Mouse (Mus musculus): ENCODE data around the gene Prdm16. TPM values are rescaled to one million over a fixed set of nuclear protein-coding genes. Genes with fewer than 3 reads are reported as not detected.

Prdm16 gene
- 1 to 10 TPM; 2.2 to 3.0 TPM for total RNA-seq (2021)
- long read RNA-seq, experiment 1, partial matches to known transcripts, result 1 of 5 reads
- long read RNA-seq, experiment 1, other reads (novel, unspliced or antisense), result 4 of 5 reads
- long read RNA-seq, experiment 2, result 0 reads

DNA sequence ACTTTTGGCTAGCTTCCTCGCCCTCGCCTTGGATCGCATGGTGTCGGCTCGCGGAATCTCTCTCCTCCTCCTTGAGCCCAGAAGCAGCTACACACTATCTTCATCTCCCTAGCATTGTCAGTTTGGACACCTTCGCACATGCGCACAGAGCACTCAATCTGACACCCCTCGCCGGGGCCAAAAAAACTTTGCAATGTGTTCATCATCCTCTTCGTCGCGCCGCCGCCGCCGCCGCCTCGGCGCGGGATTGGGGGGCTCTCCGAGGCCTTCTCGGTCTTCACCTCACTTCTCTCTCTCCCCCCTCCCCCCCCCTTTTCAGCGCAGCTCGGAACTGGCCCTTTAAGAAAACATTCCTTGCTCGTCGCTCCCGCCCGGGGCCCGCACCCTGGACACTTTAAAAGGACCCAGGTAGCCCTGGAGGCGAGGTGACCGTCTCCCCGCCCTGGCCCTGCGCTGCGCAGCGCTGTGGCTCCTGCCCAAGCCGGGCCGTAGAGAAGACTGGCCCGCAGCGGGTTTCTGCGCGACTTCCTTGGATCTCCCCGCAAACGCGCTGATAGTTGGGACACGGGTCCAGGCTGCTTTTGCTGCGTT is at the start of gene Prdm16:
TSS of gene Prdm16 (minus strand) at position 153 of the 591 bp plus-strand sequence.
- Histone ChIP-seq H3K27ac (peak within 1 kb of the TSS; percentile 81), H3K4me3 (peak within 1 kb of the TSS; percentile 81)
- peak; percentile 53 for DNase-seq
- TF ChIP-seq CTCF (IDR thresholded peaks at IDR 0.05), result no peak
- intact Hi-C loops (cut with DNase I), result loop anchor here (1.0 kb wide), 1 partner anchor 188 kb away; no protein-coding TSS in a partner anchor

DNA sequence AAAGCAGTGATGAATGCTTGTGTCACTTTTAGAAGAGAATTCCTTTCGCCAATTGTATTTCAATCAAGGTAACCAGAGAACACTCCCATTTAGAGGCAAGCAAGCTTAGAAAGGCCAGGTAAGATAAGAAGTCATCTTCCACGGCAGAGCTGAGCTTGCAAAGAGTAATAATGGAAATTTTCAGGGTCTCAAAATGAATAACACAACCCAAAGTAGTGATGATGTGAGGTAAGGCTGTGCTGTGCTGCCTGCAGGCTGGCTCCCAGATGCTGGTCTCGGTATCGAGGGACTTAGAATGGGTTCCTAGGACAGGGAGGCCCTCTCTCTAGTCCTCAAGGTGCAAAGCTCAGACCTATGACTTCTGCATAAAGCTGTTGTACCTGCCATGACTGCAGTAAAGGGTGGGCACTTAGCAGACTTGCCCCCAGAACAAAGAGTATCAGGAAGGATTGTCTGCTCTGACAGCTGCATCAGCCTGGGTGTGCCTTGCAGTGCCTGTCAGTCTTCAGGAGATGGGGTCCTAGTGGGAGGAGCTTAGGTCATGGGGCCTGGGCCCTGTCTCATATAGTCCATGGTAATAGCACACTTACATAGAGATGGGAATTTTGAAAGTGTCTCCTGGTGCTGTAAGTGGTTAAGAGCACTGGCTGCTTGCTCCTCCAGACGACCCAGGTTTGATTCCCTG is 46.5 kb upstream of the Prdm16 start:
- intact Hi-C loops (cut with DNase I), result no loop called here
- DNase-seq, result no peak
- Histone ChIP-seq H3K4me3 (no peak overlapping the region), H3K27ac (no peak overlapping the region)
- TF ChIP-seq CTCF (IDR thresholded peaks at IDR 0.05), result no peak

DNA sequence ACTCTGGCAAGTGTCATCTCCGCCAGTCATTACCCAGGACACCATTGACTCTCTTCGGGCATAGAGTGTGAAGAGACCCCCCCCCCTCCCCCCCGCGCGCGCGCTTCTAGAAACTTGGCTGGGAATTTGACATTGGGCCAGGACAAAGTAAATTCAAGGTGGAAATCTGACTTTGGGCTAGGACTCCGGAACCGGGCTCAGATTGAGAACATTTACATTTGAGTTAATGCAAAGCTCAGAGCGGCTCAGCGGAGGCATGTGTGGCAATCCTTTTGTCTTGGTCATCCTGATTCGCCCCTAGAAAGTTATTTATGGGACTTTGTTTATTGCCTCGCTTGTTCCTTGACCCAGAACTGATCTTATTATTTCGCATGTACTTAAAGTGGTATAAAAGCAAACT is 45.6 kb upstream of the Prdm16 start:
- H3K27ac ChIP-seq, result no peak overlapping the region
- intact Hi-C loops (cut with DNase I), result no loop called here
- no peak overlapping the region for H3K4me3 ChIP-seq
- no peak for DNase-seq
- no peak for TF ChIP-seq CTCF (IDR thresholded peaks at IDR 0.05)

DNA sequence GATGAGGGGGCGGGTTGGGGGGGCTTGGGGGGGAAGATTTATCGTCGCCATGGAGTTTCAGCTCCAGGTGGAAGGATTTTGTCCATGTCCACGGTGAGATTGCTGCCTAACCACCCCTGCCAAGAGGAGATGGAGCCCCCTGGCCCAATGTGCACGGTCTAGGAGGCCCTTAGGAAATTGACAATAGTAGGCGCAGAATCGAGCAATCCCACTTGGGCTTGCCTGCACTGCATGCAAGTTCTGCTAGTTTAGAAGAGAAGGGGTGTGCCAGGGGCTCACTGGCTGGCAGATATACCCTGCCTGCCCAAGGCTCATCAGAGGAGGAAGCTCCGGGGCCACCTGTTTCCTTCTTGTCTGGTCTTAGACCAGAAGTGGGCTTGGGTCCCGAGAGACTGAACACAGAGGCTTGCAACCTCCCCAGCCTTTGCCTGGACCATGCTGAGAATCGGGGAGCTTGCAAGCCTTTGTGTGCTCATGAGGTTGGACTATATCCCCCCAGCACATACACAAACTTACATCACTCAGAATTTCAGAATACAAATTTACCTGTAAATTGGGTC is 38.8 kb upstream of the Prdm16 start:
- Histone ChIP-seq H3K4me3 (no peak overlapping the region), H3K27ac (no peak overlapping the region)
- no peak for DNase-seq
- intact Hi-C loops (cut with DNase I), result loop anchor here (2.0 kb wide), 2 partner anchors 227 to 347 kb away; no protein-coding TSS in a partner anchor
- no peak for TF ChIP-seq CTCF (IDR thresholded peaks at IDR 0.05)

DNA sequence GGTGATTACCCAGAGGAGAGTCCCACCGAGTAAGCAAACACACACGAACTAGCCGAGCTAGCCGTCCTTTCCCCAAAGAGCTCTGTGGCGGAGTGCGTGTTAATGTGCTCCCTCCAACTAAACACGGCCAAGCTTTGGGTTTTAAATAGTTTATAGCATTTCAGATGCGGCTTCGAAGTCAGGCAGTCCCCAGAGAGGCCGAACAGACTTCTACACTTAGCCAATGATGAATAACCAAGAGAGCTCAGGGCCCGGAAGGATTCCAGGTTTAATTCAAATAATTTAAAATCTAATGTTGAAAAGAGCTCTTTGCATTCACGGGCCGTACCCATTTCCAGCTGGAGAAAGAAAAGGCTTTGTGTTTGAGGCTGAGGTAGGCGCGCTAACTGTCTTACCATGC is 38.3 kb upstream of the Prdm16 start:
- intact Hi-C loops (cut with DNase I), result loop anchor here (2.0 kb wide), 2 partner anchors 226 to 346 kb away; no protein-coding TSS in a partner anchor
- no peak for TF ChIP-seq CTCF (IDR thresholded peaks at IDR 0.05)
- no peak overlapping the region for H3K27ac ChIP-seq
- no peak for DNase-seq
- no peak overlapping the region for H3K4me3 ChIP-seq

DNA sequence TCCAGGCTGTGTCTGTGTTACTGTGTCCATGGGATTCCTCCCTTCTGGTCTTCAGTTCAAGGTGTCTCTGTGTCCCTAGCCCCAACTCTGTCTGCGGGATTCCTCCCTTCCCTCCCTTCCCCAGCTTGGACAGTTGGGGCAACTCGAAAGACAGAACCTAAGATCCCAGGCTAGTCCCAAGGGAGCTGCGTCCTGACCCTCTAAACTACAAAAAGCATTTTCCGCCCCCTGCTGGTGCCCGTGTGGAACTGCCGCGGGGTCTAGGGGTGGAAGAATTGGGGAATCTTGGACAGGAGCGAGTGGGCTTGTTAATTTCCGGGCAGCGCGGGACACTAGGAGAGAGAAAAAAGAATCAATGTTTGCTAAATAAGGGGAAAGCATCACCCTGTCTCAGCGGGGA is 37.9 kb upstream of the Prdm16 start:
- no peak overlapping the region for H3K27ac ChIP-seq
- TF ChIP-seq CTCF (IDR thresholded peaks at IDR 0.05), result peak; percentile 89; the same call in 1 of the 2 replicates
- intact Hi-C loops (cut with DNase I), result loop anchor here (2.0 kb wide), 2 partner anchors 226 to 346 kb away; no protein-coding TSS in a partner anchor
- peak; percentile 72 for DNase-seq
- no peak overlapping the region for H3K4me3 ChIP-seq

DNA sequence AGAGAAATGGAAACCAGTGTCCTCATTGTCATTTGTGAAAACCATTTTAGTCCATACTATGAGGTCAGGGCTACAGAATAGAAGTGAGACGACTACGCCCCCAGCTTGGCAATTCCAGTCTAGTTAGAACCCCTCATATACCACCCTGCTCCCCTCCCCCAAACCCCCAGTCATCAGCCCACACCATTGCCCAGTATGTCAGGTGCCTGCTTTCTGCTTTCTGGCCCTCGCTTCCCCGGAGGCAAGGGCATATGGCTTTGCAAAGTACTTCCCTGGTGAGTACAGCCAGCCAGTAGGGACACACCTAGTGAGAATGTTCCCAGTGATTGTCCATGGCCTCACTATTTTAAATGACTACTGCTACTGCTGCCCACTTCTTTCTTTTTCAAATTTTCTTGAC is 37.3 kb upstream of the Prdm16 start:
- no peak for TF ChIP-seq CTCF (IDR thresholded peaks at IDR 0.05)
- DNase-seq, result no peak
- intact Hi-C loops (cut with DNase I), result loop anchor here (2.0 kb wide), 2 partner anchors 225 to 345 kb away; no protein-coding TSS in a partner anchor

DNA sequence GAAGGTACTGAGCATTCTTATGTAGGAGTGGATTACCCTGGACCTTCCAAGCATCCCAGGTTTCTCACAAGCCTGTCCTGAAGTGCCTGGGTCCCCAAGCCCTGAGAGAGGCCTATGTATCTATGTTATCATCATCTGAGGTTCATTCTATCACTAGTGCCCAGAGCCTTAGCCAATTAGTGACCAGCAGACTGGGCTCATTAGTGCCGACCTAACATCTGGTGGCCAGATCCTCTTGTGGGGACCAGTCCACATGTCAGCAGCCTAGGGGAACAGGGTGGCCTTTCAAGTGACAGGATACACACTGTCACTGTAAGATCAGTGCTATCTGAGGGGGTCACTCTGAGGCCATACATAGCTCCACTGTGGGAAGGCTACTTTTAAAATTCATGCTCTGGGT is 35.4 kb upstream of the Prdm16 start:
- no peak for DNase-seq
- Histone ChIP-seq H3K4me3 (no peak overlapping the region), H3K27ac (no peak overlapping the region)
- TF ChIP-seq CTCF (IDR thresholded peaks at IDR 0.05), result no peak
- intact Hi-C loops (cut with DNase I), result no loop called here

More for the DNA sequence above, 37.3 kb upstream of the Prdm16 start:
- Histone ChIP-seq H3K4me3 (no peak overlapping the region), H3K27ac (no peak overlapping the region)

DNA sequence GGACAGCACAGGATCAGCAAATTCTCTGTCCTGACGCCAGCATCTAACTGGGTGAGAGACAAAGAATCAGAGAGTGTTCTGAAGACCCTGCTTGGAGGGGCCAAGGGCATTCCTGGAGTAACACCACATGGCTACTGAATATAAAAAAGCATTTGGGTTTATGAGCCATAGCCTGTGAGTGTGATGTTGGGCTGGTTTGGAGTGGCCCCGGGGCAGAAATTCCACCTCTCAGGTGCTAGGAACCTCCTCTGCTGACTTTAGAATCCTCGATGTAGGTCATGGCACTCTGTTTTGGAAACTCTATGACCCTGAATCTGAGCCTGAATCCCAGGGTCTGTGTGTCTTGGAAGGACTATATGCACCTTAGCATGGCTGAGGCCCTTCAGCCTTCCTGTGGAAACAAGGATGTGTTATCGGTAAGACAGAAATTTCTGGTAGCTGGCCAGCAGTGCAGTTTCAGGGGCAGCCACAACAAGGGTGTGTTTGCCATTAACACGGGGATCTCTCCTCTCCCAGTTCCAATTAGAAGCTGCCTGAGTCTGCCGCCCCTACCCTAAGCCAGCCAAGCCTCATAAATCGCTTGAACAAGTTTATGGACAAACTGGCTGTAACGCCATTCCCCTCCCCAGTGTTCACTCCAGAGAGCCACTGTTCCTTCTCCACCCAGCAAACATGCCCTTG is 34.7 kb upstream of the Prdm16 start:
- Histone ChIP-seq H3K27ac (no peak overlapping the region), H3K4me3 (no peak overlapping the region)
- no peak for DNase-seq
- intact Hi-C loops (cut with DNase I), result no loop called here
- no peak for TF ChIP-seq CTCF (IDR thresholded peaks at IDR 0.05)

DNA sequence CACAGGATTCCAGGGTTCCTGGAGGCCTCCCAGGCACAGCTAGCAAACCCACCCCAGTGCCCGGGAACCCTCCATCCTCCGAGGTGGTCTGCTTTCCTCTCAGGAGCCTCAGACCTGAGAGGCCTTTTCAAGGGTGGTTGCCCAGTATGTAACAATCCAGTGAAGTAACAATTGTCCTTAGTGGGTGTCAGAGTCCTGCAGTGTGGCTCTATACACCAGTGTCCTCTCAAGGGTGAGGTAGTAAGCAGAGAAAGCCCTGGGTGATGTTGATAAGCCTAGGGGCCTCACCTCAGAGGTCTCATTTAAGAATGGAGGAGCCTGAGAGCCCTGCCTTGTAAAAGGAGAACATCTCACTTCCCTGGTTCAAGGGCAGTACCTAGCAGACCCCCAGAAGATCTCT is 31.1 kb upstream of the Prdm16 start, which contains the start of gene Actrt2:
TSS of gene Actrt2 (minus strand) at position 101 of the 400 bp plus-strand sequence.
- Histone ChIP-seq H3K4me3 (no peak within 1 kb of the TSS), H3K27ac (no peak within 1 kb of the TSS)
- no peak for DNase-seq
- TF ChIP-seq CTCF (IDR thresholded peaks at IDR 0.05), result no peak
- intact Hi-C loops (cut with DNase I), result no loop called here

DNA sequence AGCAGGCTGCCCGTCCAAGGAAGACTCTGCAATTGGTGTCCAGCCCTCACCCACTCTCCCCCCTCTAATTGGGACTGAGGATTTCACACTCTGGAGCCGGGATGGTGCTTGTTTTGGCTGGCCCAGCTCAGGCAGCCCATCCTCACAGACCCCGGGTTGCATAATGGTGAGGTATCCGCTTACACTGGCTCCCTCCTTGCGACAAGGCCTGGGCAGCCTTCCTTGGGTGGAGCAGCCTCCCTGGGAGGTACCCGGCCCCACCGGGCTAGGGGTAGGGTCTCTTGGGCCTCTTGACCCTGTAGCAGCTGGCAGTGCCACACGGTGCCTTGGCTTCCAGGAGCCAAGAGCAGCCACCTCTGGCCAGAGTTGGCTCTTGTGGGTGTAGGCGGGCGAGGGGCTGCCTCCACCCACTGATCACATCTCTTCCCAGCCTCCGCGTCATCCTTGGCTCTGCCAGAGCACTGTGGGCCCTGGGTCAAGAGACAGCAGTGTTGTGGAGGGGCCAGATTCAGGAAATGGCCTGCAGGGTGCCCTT is 26.1 kb upstream of the Prdm16 start:
- intact Hi-C loops (cut with DNase I), result no loop called here
- DNase-seq, result peak; percentile 61
- H3K4me3 ChIP-seq, result no peak overlapping the region
- no peak overlapping the region for H3K27ac ChIP-seq
- no peak for TF ChIP-seq CTCF (IDR thresholded peaks at IDR 0.05)

DNA sequence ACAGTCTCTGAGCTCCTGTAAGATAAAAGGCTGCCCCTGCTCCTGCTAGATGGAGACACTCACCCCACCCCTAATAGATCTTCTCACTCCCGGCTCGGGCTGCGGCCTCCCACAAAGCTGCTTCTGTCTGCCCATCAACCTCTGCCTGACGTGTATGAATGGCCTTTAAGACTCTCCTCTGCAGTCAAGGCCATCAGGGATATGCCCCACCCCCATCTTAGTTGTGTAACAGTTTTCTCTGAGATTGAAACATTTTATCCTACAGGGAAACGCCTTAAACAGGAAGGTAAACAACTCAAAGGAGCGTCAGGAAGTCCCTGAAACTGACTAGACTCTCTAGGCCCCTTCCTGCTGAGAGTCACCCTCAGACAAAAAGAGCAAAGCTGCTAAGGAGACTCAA is 24.6 kb upstream of the Prdm16 start:
- Histone ChIP-seq H3K27ac (no peak overlapping the region), H3K4me3 (no peak overlapping the region)
- intact Hi-C loops (cut with DNase I), result no loop called here
- TF ChIP-seq CTCF (IDR thresholded peaks at IDR 0.05), result no peak
- no peak for DNase-seq

Data from gastrocnemius, adult 2 months (tissue).